Mouse (Mus musculus): Measurements from ENCODE around the gene Dnah5.

- TF ChIP-seq CTCF (IDR thresholded peaks at IDR 0.05; ENCODE audit: low read depth, low read length) (no peak), POLR2A (IDR thresholded peaks at IDR 0.05; ENCODE audit: borderline replicate concordance, low read depth, low read length) (no peak)
Observed at GRCm38 (mm10) chr15:28444494-28444893, 240.9 kb downstream of the Dnah5 start.

Measured in bone marrow macrophage, adult 2 months (primary cell).